Mouse (Mus musculus) G1E-ER4 (cell line): ENCODE results near the gene Sntn. TPM values are rescaled to one million over a fixed set of nuclear protein-coding genes. Genes with fewer than 3 reads are reported as not detected.

Source experiments
- GATA1 ChIP-seq: IDR thresholded peaks from one replicate; pipeline ENCODE4 v1.8.0; 2012; ENCODE audit warnings: low read length, inconsistent platforms
- polyA plus RNA-seq: library from polyadenylated mRNA; stranded (reverse); fragments of >175 nt; gene quantifications from 2 replicates; pipeline ENCODE4 v1.2.3, GENCODE M21; 2012

The Sntn gene
- polyA plus RNA-seq = not detected in 2 replicates

DNA sequence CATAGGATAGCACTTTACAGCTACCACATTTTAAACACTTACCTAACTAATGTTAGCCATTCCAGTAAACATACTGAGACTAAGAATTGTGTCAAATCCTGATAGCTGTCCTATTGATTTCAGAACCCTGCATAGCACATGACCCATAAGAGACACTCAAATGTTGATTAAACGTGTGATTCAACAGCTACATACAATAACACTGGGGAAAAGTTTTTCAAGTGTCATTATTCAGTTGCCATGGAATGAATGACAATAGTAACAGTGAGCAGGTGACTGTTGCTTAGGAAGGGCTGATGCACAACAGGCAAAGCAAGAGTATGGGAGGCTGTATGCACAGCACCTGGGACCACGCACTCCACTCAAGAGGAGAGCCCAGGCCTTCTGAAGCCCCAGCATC lies at the start of gene Sntn:
Gene Sntn (plus strand): TSS at position 301 of the 400 bp plus-strand sequence.
- no peak for TF ChIP-seq GATA1

DNA sequence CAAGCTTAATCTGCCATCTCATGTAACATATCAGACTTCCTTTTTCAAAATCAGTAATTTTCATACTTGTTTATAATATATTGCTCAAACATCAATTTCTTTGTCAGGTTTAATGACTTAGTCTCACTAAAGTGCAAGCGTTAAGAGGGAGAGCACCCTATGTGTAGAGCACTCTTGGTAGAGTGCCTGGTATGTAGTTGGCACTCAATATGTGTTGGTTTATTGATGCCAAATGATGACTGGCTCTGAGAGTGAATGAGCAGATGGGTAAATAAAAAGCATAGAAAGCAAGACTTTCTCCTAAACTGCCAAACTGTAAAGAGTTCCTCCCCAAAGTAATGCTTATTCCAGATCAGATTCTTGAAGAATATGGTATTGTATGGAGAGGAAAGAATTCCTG lies 20.8 kb upstream of the Sntn start:
- TF ChIP-seq GATA1 = no peak

DNA sequence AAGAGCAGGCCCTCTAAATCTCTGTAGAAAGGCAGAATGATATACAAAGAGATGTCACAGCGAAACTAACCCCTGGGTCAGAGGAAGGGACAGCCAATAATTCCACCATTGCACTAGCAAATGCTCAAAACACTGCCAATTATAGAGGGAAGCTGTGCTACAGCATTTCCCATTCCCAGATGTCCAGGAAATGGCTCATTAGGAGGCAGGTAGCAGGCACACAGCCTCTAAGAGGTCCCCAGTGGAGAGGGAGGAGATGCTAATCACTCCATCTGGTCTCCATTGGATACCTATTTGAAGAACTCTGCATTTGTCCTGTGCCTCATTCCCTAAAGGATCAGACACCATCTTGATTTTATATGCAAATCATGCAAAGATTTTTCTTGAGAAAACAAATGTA lies 19.6 kb upstream of the Sntn start:
- no peak for TF ChIP-seq GATA1

- TF ChIP-seq GATA1 = no peak
Observed at GRCm38 (mm10) chr14:13651541-13652298, 19.0 kb upstream of the Sntn start.

- no peak for TF ChIP-seq GATA1
Observed at GRCm38 (mm10) chr14:13686716-13687115, 16.0 kb downstream of the Sntn start.

DNA sequence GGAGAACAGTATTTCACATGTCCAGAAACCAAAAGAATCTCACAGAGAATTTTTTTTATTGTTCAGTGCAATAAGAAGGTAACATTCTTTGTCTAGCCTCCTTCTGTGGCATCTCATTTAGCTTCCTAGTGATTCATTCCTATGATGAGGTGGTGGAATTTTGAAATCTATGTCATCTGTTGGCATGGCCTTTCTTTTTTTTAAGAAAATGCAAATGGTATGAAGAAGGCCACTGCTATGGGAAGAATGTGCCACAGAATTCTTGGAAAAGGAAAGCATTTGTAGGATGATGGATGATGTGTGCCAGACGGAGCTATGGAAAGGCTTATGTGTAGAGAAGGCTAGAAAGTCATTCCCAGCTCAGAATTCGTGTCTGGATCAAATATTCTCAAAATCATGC lies 19.8 kb downstream of the Sntn start:
- TF ChIP-seq GATA1 = no peak

- TF ChIP-seq GATA1 = no peak
Observed at GRCm38 (mm10) chr14:13732263-13732662, 61.6 kb downstream of the Sntn start.

Other genes with a start within 250 kb of the Sntn start
- gene Gm281, start 243.6 kb downstream of the Sntn start, polyA plus RNA-seq = not detected in 2 replicates